Mouse (Mus musculus) 3T3-L1 (cell line): ENCODE measurements around the gene Usp19.
A peak's percentile ranks its signal among the peaks of the same experiment; 100 is the strongest.

Experiments used
- DNase-seq: peaks from one replicate; pipeline ENCODE4 v3.0.0-alpha.2; 2015; ENCODE audit warnings: low read depth, low spot score

Usp19 gene

GRCm38 (mm10) chr9:108490559-108491285 is at the start of gene Usp19:
Usp19 (plus strand) TSS chr9:108490602.
- peak; percentile 98 for DNase-seq

- DNase-seq = no peak
Measured at GRCm38 (mm10) chr9:108441236-108441919, 49.0 kb upstream of the Usp19 start.

GRCm38 (mm10) chr9:108445125-108445524 is 45.3 kb upstream of the Usp19 start:
- no peak for DNase-seq

GRCm38 (mm10) chr9:108449860-108450259 is 40.5 kb upstream of the Usp19 start:
- DNase-seq = no peak

- no peak for DNase-seq
Measured at GRCm38 (mm10) chr9:108450292-108451169, 39.9 kb upstream of the Usp19 start.

GRCm38 (mm10) chr9:108451170-108451493 is 39.3 kb upstream of the Usp19 start:
- DNase-seq = no peak

- no peak for DNase-seq
Measured at GRCm38 (mm10) chr9:108451519-108452160, 38.8 kb upstream of the Usp19 start.

DNA sequence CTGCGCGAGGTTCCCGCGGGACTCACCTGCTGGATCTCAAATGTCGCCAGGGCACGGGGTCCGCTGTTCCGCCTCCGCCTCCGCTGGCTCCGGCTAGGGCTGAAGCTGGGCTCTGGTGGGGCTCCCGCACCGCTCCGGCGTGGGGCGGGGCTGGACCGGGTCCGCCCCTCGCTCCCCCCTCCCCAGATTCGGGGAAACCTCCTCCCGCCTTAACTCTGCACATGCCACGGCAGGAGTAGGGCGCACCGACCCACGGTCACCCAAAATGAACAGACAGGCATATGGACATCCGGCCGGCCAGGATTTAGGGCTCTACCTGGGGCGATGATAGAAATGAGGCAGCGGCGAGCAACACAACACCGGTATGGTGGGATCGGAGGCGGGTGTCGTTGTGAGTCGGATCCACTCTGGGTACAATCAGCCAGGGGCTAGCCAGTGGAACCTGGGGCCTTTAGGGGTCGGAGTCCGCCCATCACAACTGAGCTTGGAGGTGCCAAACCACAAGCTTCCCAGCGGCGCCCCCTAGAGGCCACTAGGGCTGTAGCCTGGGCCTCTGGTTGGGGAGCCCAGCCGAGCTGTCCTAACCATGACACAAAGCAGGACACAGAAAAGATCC is 38.0 kb upstream of the Usp19 start:
- peak; percentile 56 for DNase-seq

DNA sequence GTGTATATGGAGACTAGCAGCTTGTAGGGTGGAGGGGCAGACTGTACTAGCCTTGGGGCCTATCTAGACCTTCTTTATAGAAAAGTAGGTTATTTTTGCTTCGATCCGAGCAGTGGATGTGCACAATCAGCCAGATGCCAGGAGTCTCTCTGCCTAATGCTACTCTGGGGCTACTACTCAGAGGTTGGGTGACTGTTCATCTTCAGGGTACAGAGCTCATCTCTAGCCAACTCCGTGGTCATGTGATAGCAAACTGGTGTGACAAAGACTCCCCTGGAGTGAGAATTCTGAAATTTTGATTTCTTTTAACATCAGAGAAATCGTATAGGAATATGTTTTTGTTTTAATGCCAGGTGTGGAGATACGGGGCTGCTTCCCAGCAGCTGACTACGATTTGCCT is 37.5 kb upstream of the Usp19 start:
- DNase-seq = no peak

- no peak for DNase-seq
Measured at GRCm38 (mm10) chr9:108453458-108453857, 36.9 kb upstream of the Usp19 start.

GRCm38 (mm10) chr9:108454429-108454828 is 36.0 kb upstream of the Usp19 start:
- DNase-seq = no peak

GRCm38 (mm10) chr9:108455747-108456571 is 34.4 kb upstream of the Usp19 start:
- DNase-seq = no peak

DNA sequence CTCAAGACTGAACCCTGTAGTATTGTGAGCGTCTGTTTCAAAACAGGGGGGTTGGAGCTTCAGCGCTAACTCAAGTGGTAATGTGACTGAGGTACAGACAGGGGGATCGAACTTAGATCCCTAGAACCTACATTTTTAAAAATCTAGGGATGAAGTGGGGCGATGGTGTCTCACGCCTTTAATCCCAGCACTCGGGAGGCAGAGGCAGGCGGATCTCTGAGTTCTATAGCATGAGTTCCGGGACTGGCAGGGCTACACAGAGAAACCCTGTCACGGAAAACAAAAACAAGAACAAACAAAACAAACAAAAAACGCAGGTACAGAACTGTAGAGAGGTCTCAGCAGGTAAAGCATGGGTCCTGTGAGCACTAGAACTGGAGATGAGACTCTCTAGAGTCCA is 33.4 kb upstream of the Usp19 start:
- no peak for DNase-seq

DNA sequence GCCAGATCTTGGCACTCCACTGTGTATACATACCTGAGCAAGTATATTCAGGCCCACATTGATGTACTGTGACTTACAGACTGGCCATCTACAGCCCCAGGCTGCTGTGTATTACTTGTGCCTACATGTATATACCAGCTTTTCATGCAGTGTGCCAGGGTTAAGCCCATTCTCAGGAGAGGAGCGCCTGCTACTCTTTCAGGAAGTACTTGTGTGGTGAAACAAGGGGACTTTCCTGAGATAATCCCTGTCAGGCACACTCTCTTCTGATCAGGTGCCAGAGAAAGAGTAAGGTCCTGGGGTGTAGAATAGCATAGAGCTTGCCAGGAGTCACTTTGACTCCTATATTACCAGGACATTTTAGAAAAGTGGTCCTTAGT is 30.5 kb upstream of the Usp19 start:
- DNase-seq = peak; percentile 55

- peak; percentile 81 for DNase-seq
Measured at GRCm38 (mm10) chr9:108460319-108461178, 29.9 kb upstream of the Usp19 start, which contains the start of gene Ccdc71. Ccdc71 (plus strand) TSS chr9:108460527.

- DNase-seq = peak; percentile 33
Measured at GRCm38 (mm10) chr9:108461181-108461631, 29.2 kb upstream of the Usp19 start, which contains the start of gene Klhdc8b. Klhdc8b (minus strand) TSS chr9:108461581.

- no peak for DNase-seq
Measured at GRCm38 (mm10) chr9:108461675-108462074, 28.7 kb upstream of the Usp19 start.

GRCm38 (mm10) chr9:108462192-108462591 is 28.2 kb upstream of the Usp19 start:
- no peak for DNase-seq

DNA sequence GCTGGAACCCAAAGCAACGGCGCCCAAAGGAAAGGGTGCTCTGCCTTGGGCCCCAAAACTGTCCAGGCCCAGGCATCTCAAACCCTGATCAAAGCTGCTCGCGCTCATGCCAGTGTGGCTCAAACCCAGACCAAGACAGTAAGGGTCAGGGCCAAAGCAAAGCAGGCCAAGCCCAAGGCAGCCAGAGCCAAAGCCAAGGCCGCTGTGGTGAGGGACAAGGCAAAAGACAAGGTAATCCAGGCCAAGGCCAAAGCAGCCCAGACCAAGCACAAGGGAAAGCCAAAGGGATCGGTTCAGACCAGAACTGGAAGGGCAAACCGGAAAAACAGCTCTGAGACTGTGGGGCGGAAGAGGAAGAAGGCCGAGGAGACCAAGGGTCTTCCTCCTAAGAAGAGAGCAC is 26.7 kb upstream of the Usp19 start:
- DNase-seq = no peak
